Mouse (Mus musculus) MEL (cell line): Measurements from ENCODE around the gene Ppp1r10.

ENCODE experiments used
- CHD2 ChIP-seq: IDR thresholded peaks from 2 replicates; pipeline ENCODE4 v1.6.1; 2011; ENCODE audit warnings: low read length, improper control_type of control experiment
- CTCF ChIP-seq, 3 experiments: IDR thresholded peaks in 2 of 3; conservative IDR thresholded peaks in 1 of 3; 2 replicates each; pipeline ENCODE4 v1.5.1; 2011 to 2012; ENCODE audit warnings: low read length in 3 of 3, low read depth in 2 of 3, mild to moderate bottlenecking in 2 of 3, improper control_type of control experiment in 1 of 3, inconsistent platforms in 1 of 3, mixed read lengths in 1 of 3, moderate library complexity in 1 of 3; ENCODE audit not compliant: control insufficient read depth in 1 of 3, insufficient read depth in 1 of 3, poor library complexity in 1 of 3, severe bottlenecking in 1 of 3
- EP300 ChIP-seq, 2 experiments: IDR thresholded peaks; 2 replicates each; pipeline ENCODE4 v1.6.1; 2011; ENCODE audit warnings: improper control_type of control experiment in 2 of 2, low read length in 2 of 2, low read depth in 1 of 2, mild to moderate bottlenecking in 1 of 2
- GABPA ChIP-seq: IDR thresholded peaks from 2 replicates; pipeline ENCODE4 v1.6.1; 2012; ENCODE audit warnings: low read depth, mild to moderate bottlenecking, inconsistent platforms, low read length, improper control_type of control experiment, moderate library complexity
- GATA1 ChIP-seq: IDR thresholded peaks from 2 replicates; pipeline ENCODE4 v1.6.1; 2011; ENCODE audit warnings: low read depth, low read length, improper control_type of control experiment
- HCFC1 ChIP-seq: IDR thresholded peaks from 2 replicates; pipeline ENCODE4 v1.6.1; 2012; ENCODE audit warnings: low read depth, mild to moderate bottlenecking, inconsistent platforms, low read length, improper control_type of control experiment, moderate library complexity
- POLR2A ChIP-seq, 2 experiments: IDR thresholded peaks; 2 replicates each; pipeline ENCODE4 v1.6.1; 2011 to 2012; ENCODE audit warnings: low read length in 2 of 2, mild to moderate bottlenecking in 2 of 2, control low read depth in 1 of 2, improper control_type of control experiment in 1 of 2, low read depth in 1 of 2, moderate library complexity in 1 of 2; ENCODE audit not compliant: control insufficient read depth in 1 of 2, insufficient read depth in 1 of 2, poor library complexity in 1 of 2
- POLR2AphosphoS5 ChIP-seq: IDR thresholded peaks from 2 replicates; pipeline ENCODE4 v1.6.1; 2012; ENCODE audit warnings: low read depth, borderline replicate concordance, mild to moderate bottlenecking, inconsistent platforms, low read length, moderate library complexity, mixed read lengths
- TCF12 ChIP-seq: IDR thresholded peaks from 2 replicates; pipeline ENCODE4 v1.6.1; 2014; ENCODE audit warnings: low read depth, mild to moderate bottlenecking, inconsistent platforms, low read length, improper control_type of control experiment, moderate library complexity
- UBTF ChIP-seq: IDR thresholded peaks from 2 replicates; pipeline ENCODE4 v1.6.1; 2012; ENCODE audit warnings: low read depth, mild to moderate bottlenecking, inconsistent platforms, low read length, improper control_type of control experiment, moderate library complexity, borderline replicate concordance; ENCODE audit not compliant: insufficient read depth
- USF1 ChIP-seq: IDR thresholded peaks from 2 replicates; pipeline ENCODE4 v1.6.1; 2014; ENCODE audit warnings: low read depth, mild to moderate bottlenecking, inconsistent platforms, low read length, improper control_type of control experiment, moderate library complexity
- ZKSCAN1 ChIP-seq: IDR thresholded peaks from 2 replicates; pipeline ENCODE4 v1.6.1; 2012; ENCODE audit warnings: low read depth, mild to moderate bottlenecking, inconsistent platforms, low read length, improper control_type of control experiment, moderate library complexity

DNA sequence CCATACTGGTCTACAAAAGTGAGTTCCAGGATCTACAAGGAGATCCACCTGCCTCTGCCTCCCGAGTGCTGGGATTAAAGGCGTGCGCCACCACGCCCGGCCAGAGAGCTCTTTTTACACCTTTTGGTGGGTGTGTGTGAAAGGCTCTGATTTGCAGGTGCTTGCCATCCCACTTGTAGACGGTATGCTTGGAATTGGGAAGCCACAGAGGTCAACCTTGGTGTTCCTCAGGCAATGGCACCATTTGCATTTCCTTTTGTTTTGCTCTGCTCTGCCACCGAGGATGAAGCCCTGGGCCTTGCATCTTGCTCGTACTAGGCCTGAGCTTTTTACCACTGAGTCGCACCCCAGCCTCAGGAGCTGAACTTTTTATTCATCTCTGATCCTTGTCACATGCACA, 65.5 kb downstream of the Ppp1r10 start:
- TF ChIP-seq UBTF, result no peak
- no peak for TF ChIP-seq USF1
- no peak for TF ChIP-seq GATA1
- TF ChIP-seq POLR2AphosphoS5, result no peak
- TF ChIP-seq EP300 (IDR thresholded peaks at IDR 0.05; ENCODE audit: low read depth in 1 of 2, low read length in 2 of 2), result no peak
- TF ChIP-seq CHD2, result no peak
- no peak for TF ChIP-seq TCF12
- TF ChIP-seq GABPA, result no peak
- TF ChIP-seq POLR2A (IDR thresholded peaks at IDR 0.05; ENCODE audit: control insufficient read depth in 1 of 2, insufficient read depth in 1 of 2, low read depth in 1 of 2, low read length in 2 of 2, poor library complexity in 1 of 2), result no peak
- TF ChIP-seq ZKSCAN1, result no peak
- no peak for TF ChIP-seq CTCF (IDR thresholded peaks at IDR 0.05 in 2 of 3, conservative IDR thresholded peaks at IDR 0.05 in 1 of 3; ENCODE audit: control insufficient read depth in 1 of 3, insufficient read depth in 1 of 3, low read depth in 2 of 3, low read length in 3 of 3, poor library complexity in 1 of 3, severe bottlenecking in 1 of 3)
- no peak for TF ChIP-seq HCFC1
